Mouse (Mus musculus): ENCODE measurements around the gene Rapgef5. TPM values are rescaled to one million over a fixed set of nuclear protein-coding genes. Genes with fewer than 3 reads are reported as not detected.
A peak's percentile ranks its signal among the peaks of the same experiment; 100 is the strongest.

The Rapgef5 gene
- polyA plus RNA-seq, 1 experiment from 2014 or later, result 15.2 TPM

- Histone ChIP-seq H3K27me3 (ENCODE audit: control insufficient read depth, insufficient read depth, low read length) (no peaks in the 10 kb centered on the region), H3K4me2 (ENCODE audit: low read depth, low read length) (no peak overlapping the region), H3K9ac (ENCODE audit: low read length) (no peak overlapping the region), H3K36me3 (ENCODE audit: control insufficient read depth, insufficient read depth) (no peaks in the 10 kb centered on the region), H3K9me3 (replicated peaks; ENCODE audit: control insufficient read depth, low read length) (no peaks in the 10 kb centered on the region), H3K27ac (ENCODE audit: low read length) (no peak overlapping the region), H3K4me3 (ENCODE audit: low read length) (no peak overlapping the region), H3K4me1 (ENCODE audit: control insufficient read depth, insufficient read depth, low read length) (peaks cover 12% of the 10 kb centered on the region)
- 51% methylated on average over 14 of the region's 14 CpGs for WGBS
- ATAC-seq (replicated peaks; ENCODE audit: extremely low read depth, insufficient read depth, low FRiP score), result no peak; the same call in 1 of the 2 replicates
Observed at GRCm38 (mm10) chr12:117720794-117721747, 204.8 kb downstream of the Rapgef5 start.

- no peak overlapping the region for H3K9ac ChIP-seq (ENCODE audit: low read length)
- H3K4me3 ChIP-seq (ENCODE audit: low read length), result no peak overlapping the region
- 35% methylated on average over 6 of the region's 6 CpGs for WGBS
- no peaks in the 10 kb centered on the region for H3K36me3 ChIP-seq (ENCODE audit: control insufficient read depth, insufficient read depth)
- no peak for ATAC-seq (replicated peaks; ENCODE audit: extremely low read depth, insufficient read depth, low FRiP score)
- no peaks in the 10 kb centered on the region for H3K27me3 ChIP-seq (ENCODE audit: control insufficient read depth, insufficient read depth, low read length)
- H3K9me3 ChIP-seq (replicated peaks; ENCODE audit: control insufficient read depth, low read length), result no peaks in the 10 kb centered on the region
- no peak overlapping the region; the same call in 1 of the 2 replicates for H3K27ac ChIP-seq (ENCODE audit: low read length)
- no peak overlapping the region for H3K4me2 ChIP-seq (ENCODE audit: low read depth, low read length)
- H3K4me1 ChIP-seq (ENCODE audit: control insufficient read depth, insufficient read depth, low read length), result peaks cover 12% of the 10 kb centered on the region
Observed at GRCm38 (mm10) chr12:117721748-117722150, 205.5 kb downstream of the Rapgef5 start.

- no peak overlapping the region for H3K4me3 ChIP-seq (ENCODE audit: low read length)
- H3K4me2 ChIP-seq (ENCODE audit: low read depth, low read length), result no peak overlapping the region
- H3K27ac ChIP-seq (ENCODE audit: low read length), result no peak overlapping the region
- H3K36me3 ChIP-seq (ENCODE audit: control insufficient read depth, insufficient read depth), result 0 out of 2 replicates have a peak, but pooled peaks cover 2% of the 10 kb centered on the region
- no peaks in the 10 kb centered on the region for H3K27me3 ChIP-seq (ENCODE audit: control insufficient read depth, insufficient read depth, low read length)
- ATAC-seq (replicated peaks; ENCODE audit: extremely low read depth, insufficient read depth, low FRiP score), result no peak
- no peak overlapping the region for H3K9ac ChIP-seq (ENCODE audit: low read length)
- WGBS, result 90% methylated on average over 4 of the region's 4 CpGs
- peaks cover 12% of the 10 kb centered on the region for H3K4me1 ChIP-seq (ENCODE audit: control insufficient read depth, insufficient read depth, low read length)
- no peaks in the 10 kb centered on the region for H3K9me3 ChIP-seq (replicated peaks; ENCODE audit: control insufficient read depth, low read length)
Observed at GRCm38 (mm10) chr12:117725011-117725410, 208.7 kb downstream of the Rapgef5 start.

GRCm38 (mm10) chr12:117727481-117728177 is 211.3 kb downstream of the Rapgef5 start:
- 0 out of 2 replicates have a peak, but pooled peaks cover 2% of the 10 kb centered on the region for H3K36me3 ChIP-seq (ENCODE audit: control insufficient read depth, insufficient read depth)
- WGBS, result 88% methylated on average over 8 of the region's 8 CpGs
- H3K4me1 ChIP-seq (ENCODE audit: control insufficient read depth, insufficient read depth, low read length), result no peaks in the 10 kb centered on the region; the same call in 1 of the 2 replicates
- no peaks in the 10 kb centered on the region for H3K9me3 ChIP-seq (replicated peaks; ENCODE audit: control insufficient read depth, low read length)
- no peak overlapping the region for H3K4me2 ChIP-seq (ENCODE audit: low read depth, low read length)
- H3K27me3 ChIP-seq (ENCODE audit: control insufficient read depth, insufficient read depth, low read length), result no peaks in the 10 kb centered on the region
- no peak overlapping the region for H3K9ac ChIP-seq (ENCODE audit: low read length)
- no peak for ATAC-seq (replicated peaks; ENCODE audit: extremely low read depth, insufficient read depth, low FRiP score)
- H3K4me3 ChIP-seq (ENCODE audit: low read length), result no peak overlapping the region
- H3K27ac ChIP-seq (ENCODE audit: low read length), result no peak overlapping the region

GRCm38 (mm10) chr12:117728178-117728611 is 211.9 kb downstream of the Rapgef5 start:
- ATAC-seq (replicated peaks; ENCODE audit: extremely low read depth, insufficient read depth, low FRiP score), result no peak
- Histone ChIP-seq H3K4me2 (ENCODE audit: low read depth, low read length) (no peak overlapping the region), H3K27me3 (ENCODE audit: control insufficient read depth, insufficient read depth, low read length) (no peaks in the 10 kb centered on the region), H3K36me3 (ENCODE audit: control insufficient read depth, insufficient read depth) (0 out of 2 replicates have a peak, but pooled peaks cover 2% of the 10 kb centered on the region), H3K9me3 (replicated peaks; ENCODE audit: control insufficient read depth, low read length) (no peaks in the 10 kb centered on the region), H3K4me1 (ENCODE audit: control insufficient read depth, insufficient read depth, low read length) (no peaks in the 10 kb centered on the region; the same call in none of the 2 replicates), H3K4me3 (ENCODE audit: low read length) (no peak overlapping the region), H3K9ac (ENCODE audit: low read length) (no peak overlapping the region), H3K27ac (ENCODE audit: low read length) (no peak overlapping the region)
- 27% methylated on average over 3 of the region's 3 CpGs for WGBS

- H3K36me3 ChIP-seq (ENCODE audit: control insufficient read depth, insufficient read depth), result 0 out of 2 replicates have a peak, but pooled peaks cover 2% of the 10 kb centered on the region
- H3K27me3 ChIP-seq (ENCODE audit: control insufficient read depth, insufficient read depth, low read length), result no peaks in the 10 kb centered on the region
- no peak overlapping the region for H3K4me2 ChIP-seq (ENCODE audit: low read depth, low read length)
- H3K9me3 ChIP-seq (replicated peaks; ENCODE audit: control insufficient read depth, low read length), result no peaks in the 10 kb centered on the region
- H3K4me3 ChIP-seq (ENCODE audit: low read length), result no peak overlapping the region
- no peak for ATAC-seq (replicated peaks; ENCODE audit: extremely low read depth, insufficient read depth, low FRiP score)
- peaks cover 13% of the 10 kb centered on the region for H3K4me1 ChIP-seq (ENCODE audit: control insufficient read depth, insufficient read depth, low read length)
- no peak overlapping the region for H3K27ac ChIP-seq (ENCODE audit: low read length)
- no peak overlapping the region for H3K9ac ChIP-seq (ENCODE audit: low read length)
Observed at GRCm38 (mm10) chr12:117733611-117734010, 217.3 kb downstream of the Rapgef5 start.

GRCm38 (mm10) chr12:117736130-117736529 is 219.9 kb downstream of the Rapgef5 start:
- Histone ChIP-seq H3K4me2 (ENCODE audit: low read depth, low read length) (no peak overlapping the region), H3K4me3 (ENCODE audit: low read length) (no peak overlapping the region), H3K9ac (ENCODE audit: low read length) (0 out of 2 replicates have a peak overlapping the region, but pooled peaks have one; percentile 14), H3K36me3 (ENCODE audit: control insufficient read depth, insufficient read depth) (no peaks in the 10 kb centered on the region), H3K9me3 (replicated peaks; ENCODE audit: control insufficient read depth, low read length) (no peaks in the 10 kb centered on the region), H3K4me1 (ENCODE audit: control insufficient read depth, insufficient read depth, low read length) (peaks cover 16% of the 10 kb centered on the region), H3K27me3 (ENCODE audit: control insufficient read depth, insufficient read depth, low read length) (no peaks in the 10 kb centered on the region), H3K27ac (ENCODE audit: low read length) (no peak overlapping the region; the same call in 1 of the 2 replicates)
- WGBS, result 64% methylated on average over 3 of the region's 3 CpGs
- ATAC-seq (replicated peaks; ENCODE audit: extremely low read depth, insufficient read depth, low FRiP score), result no peak

GRCm38 (mm10) chr12:117736928-117737327 is 220.6 kb downstream of the Rapgef5 start:
- Histone ChIP-seq H3K4me3 (ENCODE audit: low read length) (no peak overlapping the region), H3K9ac (ENCODE audit: low read length) (no peak overlapping the region), H3K27ac (ENCODE audit: low read length) (no peak overlapping the region), H3K4me1 (ENCODE audit: control insufficient read depth, insufficient read depth, low read length) (peaks cover 16% of the 10 kb centered on the region), H3K36me3 (ENCODE audit: control insufficient read depth, insufficient read depth) (0 out of 2 replicates have a peak, but pooled peaks cover 2% of the 10 kb centered on the region), H3K27me3 (ENCODE audit: control insufficient read depth, insufficient read depth, low read length) (no peaks in the 10 kb centered on the region), H3K4me2 (ENCODE audit: low read depth, low read length) (no peak overlapping the region), H3K9me3 (replicated peaks; ENCODE audit: control insufficient read depth, low read length) (no peaks in the 10 kb centered on the region)
- 46% methylated on average over 2 of the region's 2 CpGs for WGBS
- no peak for ATAC-seq (replicated peaks; ENCODE audit: extremely low read depth, insufficient read depth, low FRiP score)
